Mouse (Mus musculus) MEL (cell line): ENCODE measurements around the gene Trio. TPM values are rescaled to one million over a fixed set of nuclear protein-coding genes. Genes with fewer than 3 reads are reported as not detected.

ENCODE experiments used
- DNase-seq: peaks from one replicate; pipeline ENCODE4 v3.0.0; 2011; ENCODE audit warnings: low read depth, low spot score
- H3K27ac ChIP-seq: 2 replicates; pipeline ENCODE4 v1.5.1; 2012; ENCODE audit warnings: low read depth, mild to moderate bottlenecking, control low read depth, low read length, moderate library complexity; ENCODE audit not compliant: control insufficient read depth
- H3K27me3 ChIP-seq, 2 experiments: fragments of 150-350 bp in 1 of 2; sonication (generic) in 1 of 2; 2 replicates each; pipeline ENCODE4 v1.6.1; 2012; ENCODE audit warnings: low read length in 2 of 2, mild to moderate bottlenecking in 2 of 2, improper control_type of control experiment in 1 of 2, moderate library complexity in 1 of 2; ENCODE audit not compliant: insufficient read depth in 2 of 2, control insufficient read depth in 1 of 2
- H3K36me3 ChIP-seq, 2 experiments: 2 replicates each; pipeline ENCODE4 v1.6.1; 2012 to 2014; ENCODE audit warnings: low read length in 2 of 2, improper control_type of control experiment in 1 of 2, inconsistent platforms in 1 of 2, mild to moderate bottlenecking in 1 of 2; ENCODE audit not compliant: insufficient read depth in 2 of 2, control insufficient read depth in 1 of 2
- H3K4me1 ChIP-seq, 2 experiments: fragments of 150-350 bp in 1 of 2; sonication (generic) in 1 of 2; 2 replicates each; pipeline ENCODE4 v1.6.1; 2012; ENCODE audit warnings: low read length in 2 of 2, improper control_type of control experiment in 1 of 2, mild to moderate bottlenecking in 1 of 2; ENCODE audit not compliant: insufficient read depth in 2 of 2, control insufficient read depth in 1 of 2
- H3K4me3 ChIP-seq, 2 experiments: fragments of 150-350 bp in 1 of 2; sonication (generic) in 1 of 2; 2 replicates each; pipeline ENCODE4 v1.5.1; 2012; ENCODE audit warnings: low read depth in 2 of 2, low read length in 2 of 2, mild to moderate bottlenecking in 2 of 2, moderate library complexity in 2 of 2, control low read depth in 1 of 2, improper control_type of control experiment in 1 of 2; ENCODE audit not compliant: control insufficient read depth in 1 of 2, insufficient read depth in 1 of 2
- H3K79me2 ChIP-seq: 2 replicates; pipeline ENCODE4 v1.6.1; 2012; ENCODE audit warnings: mild to moderate bottlenecking, low read length, moderate library complexity; ENCODE audit not compliant: control insufficient read depth, poor library complexity, insufficient read depth
- H3K9ac ChIP-seq: 2 replicates; pipeline ENCODE4 v1.6.1; 2012; ENCODE audit warnings: low read depth, mild to moderate bottlenecking, control low read depth, low read length, moderate library complexity; ENCODE audit not compliant: control insufficient read depth, poor library complexity, severe bottlenecking
- H3K9me3 ChIP-seq: fragments of 150-350 bp; sonication (generic); replicated peaks from 2 replicates; pipeline ENCODE4 v1.6.1; 2012; ENCODE audit warnings: mild to moderate bottlenecking, low read length, improper control_type of control experiment, moderate library complexity; ENCODE audit not compliant: insufficient read depth
- CHD2 ChIP-seq: IDR thresholded peaks from 2 replicates; pipeline ENCODE4 v1.6.1; 2011; ENCODE audit warnings: low read length, improper control_type of control experiment
- EP300 ChIP-seq, 2 experiments: IDR thresholded peaks; 2 replicates each; pipeline ENCODE4 v1.6.1; 2011; ENCODE audit warnings: improper control_type of control experiment in 2 of 2, low read length in 2 of 2, low read depth in 1 of 2, mild to moderate bottlenecking in 1 of 2
- ETS1 ChIP-seq: IDR thresholded peaks from 2 replicates; pipeline ENCODE4 v1.6.1; 2012; ENCODE audit warnings: low read depth, mild to moderate bottlenecking, inconsistent platforms, low read length, improper control_type of control experiment, moderate library complexity
- GABPA ChIP-seq: IDR thresholded peaks from 2 replicates; pipeline ENCODE4 v1.6.1; 2012; ENCODE audit warnings: low read depth, mild to moderate bottlenecking, inconsistent platforms, low read length, improper control_type of control experiment, moderate library complexity
- HCFC1 ChIP-seq: IDR thresholded peaks from 2 replicates; pipeline ENCODE4 v1.6.1; 2012; ENCODE audit warnings: low read depth, mild to moderate bottlenecking, inconsistent platforms, low read length, improper control_type of control experiment, moderate library complexity
- KAT2A ChIP-seq: conservative IDR thresholded peaks from 2 replicates; pipeline ENCODE4 v1.6.1; 2012; ENCODE audit warnings: low read depth, low read length, improper control_type of control experiment, inconsistent platforms
- MAFK ChIP-seq: IDR thresholded peaks from 2 replicates; pipeline ENCODE4 v1.6.1; 2011; ENCODE audit warnings: low read depth, mild to moderate bottlenecking, low read length, improper control_type of control experiment, borderline replicate concordance
- MAZ ChIP-seq: IDR thresholded peaks from 2 replicates; pipeline ENCODE4 v1.6.1; 2012; ENCODE audit warnings: low read depth, mild to moderate bottlenecking, inconsistent platforms, low read length, improper control_type of control experiment
- MXI1 ChIP-seq: IDR thresholded peaks from 2 replicates; pipeline ENCODE4 v1.6.1; 2011; ENCODE audit warnings: mild to moderate bottlenecking, low read depth, low read length, improper control_type of control experiment
- MYB ChIP-seq: IDR thresholded peaks from 2 replicates; pipeline ENCODE4 v1.6.1; 2011; ENCODE audit warnings: mild to moderate bottlenecking, low read depth, low read length, improper control_type of control experiment
- MYC ChIP-seq: IDR thresholded peaks from 2 replicates; pipeline ENCODE4 v1.6.1; 2011; ENCODE audit warnings: low read depth, mild to moderate bottlenecking, low read length, improper control_type of control experiment, moderate library complexity
- NELFE ChIP-seq: IDR thresholded peaks from 2 replicates; pipeline ENCODE4 v1.6.1; 2011; ENCODE audit warnings: low read depth, low read length, improper control_type of control experiment
- NRF1 ChIP-seq: IDR thresholded peaks from 2 replicates; pipeline ENCODE4 v1.6.1; 2014; ENCODE audit warnings: low read depth, mild to moderate bottlenecking, inconsistent platforms, low read length, improper control_type of control experiment, moderate library complexity; ENCODE audit not compliant: poor library complexity, insufficient read depth, severe bottlenecking
- POLR2AphosphoS2 ChIP-seq: IDR thresholded peaks from 2 replicates; pipeline ENCODE4 v1.6.1; 2011; ENCODE audit warnings: low read length, improper control_type of control experiment
- POLR2AphosphoS5 ChIP-seq: IDR thresholded peaks from 2 replicates; pipeline ENCODE4 v1.6.1; 2012; ENCODE audit warnings: low read depth, borderline replicate concordance, mild to moderate bottlenecking, inconsistent platforms, low read length, moderate library complexity, mixed read lengths
- RAD21 ChIP-seq: IDR thresholded peaks from 2 replicates; pipeline ENCODE4 v1.6.1; 2011; ENCODE audit warnings: mild to moderate bottlenecking, low read depth, low read length, improper control_type of control experiment
- TCF12 ChIP-seq: IDR thresholded peaks from 2 replicates; pipeline ENCODE4 v1.6.1; 2014; ENCODE audit warnings: low read depth, mild to moderate bottlenecking, inconsistent platforms, low read length, improper control_type of control experiment, moderate library complexity
- USF1 ChIP-seq: IDR thresholded peaks from 2 replicates; pipeline ENCODE4 v1.6.1; 2014; ENCODE audit warnings: low read depth, mild to moderate bottlenecking, inconsistent platforms, low read length, improper control_type of control experiment, moderate library complexity
- USF2 ChIP-seq, 2 experiments: IDR thresholded peaks; 2 replicates each; pipeline ENCODE4 v1.6.1; 2011 to 2012; ENCODE audit warnings: improper control_type of control experiment in 2 of 2, low read length in 2 of 2, borderline replicate concordance in 1 of 2, inconsistent platforms in 1 of 2, low read depth in 1 of 2, mild to moderate bottlenecking in 1 of 2; ENCODE audit not compliant: insufficient read depth in 1 of 2
- ZKSCAN1 ChIP-seq: IDR thresholded peaks from 2 replicates; pipeline ENCODE4 v1.6.1; 2012; ENCODE audit warnings: low read depth, mild to moderate bottlenecking, inconsistent platforms, low read length, improper control_type of control experiment, moderate library complexity
- ZMIZ1 ChIP-seq: IDR thresholded peaks from 2 replicates; pipeline ENCODE4 v1.6.1; 2012; ENCODE audit warnings: low read depth, mild to moderate bottlenecking, inconsistent platforms, low read length, improper control_type of control experiment, moderate library complexity
- polyA plus RNA-seq, 2 experiments: library from polyadenylated mRNA; stranded (reverse) in 1 of 2; unstranded in 1 of 2; fragments of >175 nt in 1 of 2; fragments of >200 nt in 1 of 2; gene quantifications; 2 replicates each; pipeline versions ENCODE4 v1.2.1 to v1.2.4; 2012; ENCODE audit warnings: low replicate concordance in 2 of 2, low read depth in 1 of 2; ENCODE audit not compliant: insufficient read length in 2 of 2, insufficient read depth in 1 of 2, missing spikeins in 1 of 2
- total RNA-seq: library from RNA; depleted of rRNA; stranded (reverse); fragments of 300-350 nt; gene quantifications from 2 replicates; pipeline ENCODE4 v1.2.3, GENCODE M21; 2012

Gene Trio
- total and polyA plus RNA-seq, 3 experiments = 0.91 to 1.1 TPM; not detected in 1

DNA sequence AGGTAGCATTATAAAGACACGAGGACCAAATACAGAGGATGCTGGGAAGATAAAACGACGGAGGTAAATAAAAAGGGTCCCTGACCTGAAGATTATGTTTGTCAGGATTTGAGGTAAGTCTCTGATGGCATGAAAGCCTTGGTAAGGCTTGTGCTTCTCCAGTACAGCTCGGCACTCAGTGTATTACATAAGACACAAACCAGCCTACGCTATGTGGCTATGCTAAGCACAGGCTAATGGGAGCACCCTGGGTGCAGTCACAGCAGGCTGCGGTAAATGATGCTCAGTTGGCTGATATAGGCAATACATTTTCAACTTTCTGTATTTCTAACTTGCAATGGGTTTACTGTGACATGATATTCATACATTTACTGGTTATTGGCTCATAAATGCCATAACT, 234.9 kb downstream of the Trio start:
- TF ChIP-seq POLR2AphosphoS2 (no peak), ETS1 (no peak)
- H3K9me3 ChIP-seq = no peaks in the 10 kb centered on the region
- H3K27me3 ChIP-seq = no peaks in the 10 kb centered on the region
- H3K4me1 ChIP-seq = no peaks in the 10 kb centered on the region
- no peak overlapping the region for H3K9ac ChIP-seq
- no peaks in the 10 kb centered on the region for H3K79me2 ChIP-seq
- no peak for DNase-seq
- no peak overlapping the region for H3K4me3 ChIP-seq
- no peak overlapping the region for H3K27ac ChIP-seq
- no peaks in the 10 kb centered on the region for H3K36me3 ChIP-seq

DNA sequence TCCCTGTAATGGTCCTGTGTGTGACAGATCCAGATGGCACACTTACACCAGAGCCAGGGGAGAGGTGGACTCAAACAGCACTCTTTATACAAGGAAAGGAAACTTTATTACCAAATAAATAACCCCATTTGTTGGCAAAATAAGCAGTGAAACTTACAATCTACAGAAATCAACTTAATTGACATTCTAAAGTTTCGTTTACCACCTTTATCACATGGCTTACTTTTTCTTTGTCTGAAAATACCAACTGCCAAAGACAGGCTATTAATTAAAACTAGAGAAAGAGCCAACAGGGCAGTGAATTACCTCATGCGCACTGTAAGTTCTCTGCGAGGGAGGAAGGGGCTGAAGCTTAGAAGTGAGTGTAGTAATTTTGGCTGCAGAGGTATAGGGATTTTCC, 236.3 kb downstream of the Trio start:
- TF ChIP-seq MYB (no peak), GABPA (no peak), RAD21 (no peak), ZMIZ1 (no peak), MAFK (no peak), TCF12 (no peak), MAZ (no peak), ZKSCAN1 (no peak), MXI1 (no peak), NELFE (no peak), USF2 (IDR thresholded peaks at IDR 0.05; ENCODE audit: borderline replicate concordance in 1 of 2, insufficient read depth in 1 of 2, low read depth in 1 of 2, low read length in 2 of 2) (no peak), ETS1 (no peak)
- Histone ChIP-seq H3K9ac (no peak overlapping the region), H3K27ac (no peak overlapping the region), H3K4me3 (no peak overlapping the region), H3K79me2 (no peaks in the 10 kb centered on the region), H3K27me3 (no peaks in the 10 kb centered on the region), H3K4me1 (no peaks in the 10 kb centered on the region), H3K36me3 (no peaks in the 10 kb centered on the region), H3K9me3 (no peaks in the 10 kb centered on the region)
- no peak for DNase-seq

DNA sequence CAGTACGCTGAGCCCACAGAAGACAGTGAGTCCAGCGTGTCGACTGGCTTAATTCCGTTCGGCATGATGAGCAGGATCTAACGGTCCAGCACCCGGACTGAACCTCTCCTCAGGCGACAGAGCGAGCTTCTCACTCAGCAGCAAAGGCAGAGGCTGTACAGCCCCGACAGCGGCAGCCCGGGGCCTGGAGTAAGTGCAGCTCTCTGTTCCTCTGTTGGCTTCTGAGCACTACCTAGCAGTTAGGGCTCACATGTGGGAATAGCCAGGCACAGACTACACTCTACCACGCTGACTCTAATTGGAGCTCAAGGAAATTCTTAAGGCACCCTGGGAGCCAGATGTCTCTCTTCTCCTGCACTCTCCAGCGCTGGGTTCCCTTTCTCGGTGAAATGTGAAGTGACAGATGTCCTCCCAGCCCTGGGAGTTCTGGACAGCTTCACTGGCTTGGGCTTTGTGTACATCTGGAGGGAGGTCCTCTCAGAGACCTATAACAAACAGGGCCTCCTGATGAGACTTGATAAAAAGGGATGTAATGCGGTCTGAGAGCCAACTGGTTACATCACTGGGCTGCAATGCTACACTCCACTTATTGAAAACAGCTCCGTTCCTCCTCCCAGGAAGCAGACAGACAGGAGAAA, 237.4 kb downstream of the Trio start:
- H3K4me1 ChIP-seq = no peaks in the 10 kb centered on the region
- H3K9me3 ChIP-seq = no peaks in the 10 kb centered on the region
- DNase-seq = no peak
- H3K36me3 ChIP-seq = no peaks in the 10 kb centered on the region
- H3K4me3 ChIP-seq = no peak overlapping the region
- H3K27me3 ChIP-seq = no peaks in the 10 kb centered on the region
- TF ChIP-seq MAZ = no peak
- TF ChIP-seq ZMIZ1 = no peak
- no peak for TF ChIP-seq POLR2AphosphoS5
- TF ChIP-seq MYB = no peak
- no peak for TF ChIP-seq MYC
- no peak for TF ChIP-seq GABPA
- TF ChIP-seq HCFC1 = no peak
- TF ChIP-seq CHD2 = no peak
- TF ChIP-seq KAT2A = no peak
- no peak for TF ChIP-seq NRF1
- TF ChIP-seq TCF12 = no peak
- TF ChIP-seq POLR2AphosphoS2 = no peak
- TF ChIP-seq EP300 (IDR thresholded peaks at IDR 0.05; ENCODE audit: low read depth in 1 of 2, low read length in 2 of 2) = no peak
- no peak for TF ChIP-seq USF1
- no peak overlapping the region for H3K27ac ChIP-seq
- no peaks in the 10 kb centered on the region for H3K79me2 ChIP-seq
- H3K9ac ChIP-seq = no peak overlapping the region
